Mouse (Mus musculus) myocyte (in vitro differentiated cells): ENCODE results near the gene Mptx1.
"Not testable (repeated sequence)": the region's sequence is repeated elsewhere in the genome, so short reads cannot be mapped to it uniquely, and the experiment has no call there.

Experiments used
- E2F4 ChIP-seq: IDR thresholded peaks from one replicate; pipeline ENCODE4 v1.6.1; 2011; ENCODE audit warnings: mild to moderate bottlenecking, control low read depth, moderate library complexity; ENCODE audit not compliant: insufficient read depth
- MAX ChIP-seq: IDR thresholded peaks from one replicate; pipeline ENCODE4 v1.6.1; 2011; ENCODE audit warnings: low read depth, mild to moderate bottlenecking, control low read depth
- POLR2A ChIP-seq: IDR thresholded peaks from one replicate; pipeline ENCODE4 v1.6.1; 2011; ENCODE audit warnings: low read depth, mild to moderate bottlenecking, control low read depth, moderate library complexity; ENCODE audit not compliant: insufficient read length
- POLR2AphosphoS2 ChIP-seq: IDR thresholded peaks from one replicate; pipeline ENCODE4 v1.6.1; 2011; ENCODE audit warnings: low read depth, control low read depth; ENCODE audit not compliant: insufficient read length
- USF1 ChIP-seq: IDR thresholded peaks from one replicate; pipeline ENCODE4 v1.6.1; 2011; ENCODE audit warnings: low read depth, mild to moderate bottlenecking, control low read depth, moderate library complexity

GRCm38 (mm10) chr1:174353636-174354035 lies 23.3 kb downstream of the Mptx1 start:
- TF ChIP-seq POLR2A, POLR2AphosphoS2, MAX, E2F4, USF1: not testable (repeated sequence)
